Mouse (Mus musculus) midbrain, embryonic 15.5 days (tissue): ENCODE data around the gene Il21r. TPM values are rescaled to one million over a fixed set of nuclear protein-coding genes. Genes with fewer than 3 reads are reported as not detected.

ENCODE experiments used
- ATAC-seq: fragments of 200-750 bp; cut with Nextera tagmentation; replicated peaks from 2 replicates; pipeline ENCODE4 v1.8.0; 2017; ENCODE audit warnings: moderate TSS enrichment
- H3K27ac ChIP-seq: fragments of 300-500 bp; sonication (generic); 2 replicates; pipeline ENCODE4 v1.5.1; 2015; ENCODE audit warnings: mild to moderate bottlenecking, inconsistent platforms
- H3K27me3 ChIP-seq: fragments of 300-500 bp; sonication (generic); replicated peaks from 2 replicates; pipeline ENCODE4 v1.6.1; 2015; ENCODE audit warnings: inconsistent platforms
- H3K36me3 ChIP-seq: fragments of 300-500 bp; sonication (generic); replicated peaks from 2 replicates; pipeline ENCODE4 v1.6.1; 2015; ENCODE audit warnings: inconsistent platforms
- H3K4me1 ChIP-seq: fragments of 300-500 bp; sonication (generic); 2 replicates; pipeline ENCODE4 v1.6.1; 2015; ENCODE audit warnings: inconsistent platforms
- H3K4me2 ChIP-seq: fragments of 300-500 bp; sonication (generic); 2 replicates; pipeline ENCODE4 v1.6.1; 2015; ENCODE audit warnings: inconsistent platforms, mild to moderate bottlenecking, moderate library complexity
- H3K4me3 ChIP-seq: fragments of 300-500 bp; sonication (generic); 2 replicates; pipeline ENCODE4 v1.5.1; 2015; ENCODE audit warnings: mild to moderate bottlenecking, inconsistent platforms
- H3K9ac ChIP-seq: fragments of 300-500 bp; sonication (generic); 2 replicates; pipeline ENCODE4 v1.6.1; 2015; ENCODE audit warnings: mild to moderate bottlenecking, inconsistent platforms
- H3K9me3 ChIP-seq: fragments of 300-500 bp; sonication (generic); 2 replicates; pipeline ENCODE4 v1.6.1; 2016; ENCODE audit warnings: inconsistent platforms
- WGBS: fragments of 180-500 bp; shearing (Covaris S2); methylation state at CpG from one replicate; pipeline ENCODE4 v1.1.7; 2015; ENCODE audit warnings: mixed read lengths; 5-methylcytosine and 5-hydroxymethylcytosine counted together
- polyA plus RNA-seq: library from polyadenylated mRNA; unstranded; fragments of >200 nt; fragmentation: Nextera tagmentation; extraction: Ambion mirVana; gene quantifications from 2 replicates; pipeline ENCODE4 v1.2.1, GENCODE M21; 2015

The Il21r gene
- polyA plus RNA-seq, 1 experiment from 2014 or later, result 0.39 TPM

- ATAC-seq, result no peak
- 69% methylated on average over 4 of the region's 4 CpGs for WGBS
- Histone ChIP-seq H3K9ac (no peak overlapping the region), H3K27me3 (no peaks in the 10 kb centered on the region), H3K9me3 (no peaks in the 10 kb centered on the region), H3K36me3 (no peaks in the 10 kb centered on the region), H3K27ac (no peak overlapping the region), H3K4me1 (peaks cover 7% of the 10 kb centered on the region; the same call in 1 of the 2 replicates), H3K4me3 (no peak overlapping the region), H3K4me2 (no peak overlapping the region)
Measured at GRCm38 (mm10) chr7:125562413-125562812, 40.8 kb upstream of the Il21r start.

- H3K27ac ChIP-seq, result no peak overlapping the region
- no peaks in the 10 kb centered on the region for H3K9me3 ChIP-seq
- ATAC-seq, result no peak
- no peaks in the 10 kb centered on the region for H3K36me3 ChIP-seq
- H3K9ac ChIP-seq, result no peak overlapping the region
- H3K4me1 ChIP-seq, result peaks cover 7% of the 10 kb centered on the region; the same call in 1 of the 2 replicates
- H3K4me2 ChIP-seq, result no peak overlapping the region
- WGBS, result 90% methylated on average over 3 of the region's 3 CpGs
- H3K27me3 ChIP-seq, result no peaks in the 10 kb centered on the region
- no peak overlapping the region for H3K4me3 ChIP-seq
Measured at GRCm38 (mm10) chr7:125563093-125563492, 40.1 kb upstream of the Il21r start.

GRCm38 (mm10) chr7:125564316-125565024 lies 38.8 kb upstream of the Il21r start:
- Histone ChIP-seq H3K36me3 (no peaks in the 10 kb centered on the region), H3K27me3 (no peaks in the 10 kb centered on the region), H3K9me3 (no peaks in the 10 kb centered on the region), H3K27ac (no peak overlapping the region), H3K9ac (no peak overlapping the region), H3K4me3 (no peak overlapping the region), H3K4me2 (no peak overlapping the region), H3K4me1 (no peaks in the 10 kb centered on the region)
- no peak for ATAC-seq
- 69% methylated on average over 11 of the region's 11 CpGs for WGBS

GRCm38 (mm10) chr7:125565516-125566285 lies 37.5 kb upstream of the Il21r start:
- ATAC-seq, result no peak
- Histone ChIP-seq H3K4me2 (no peak overlapping the region), H3K9me3 (no peaks in the 10 kb centered on the region), H3K4me3 (no peak overlapping the region), H3K27ac (no peak overlapping the region), H3K4me1 (no peaks in the 10 kb centered on the region), H3K27me3 (no peaks in the 10 kb centered on the region), H3K9ac (no peak overlapping the region), H3K36me3 (no peaks in the 10 kb centered on the region)
- 70% methylated on average over 12 of the region's 12 CpGs for WGBS

- Histone ChIP-seq H3K4me3 (no peak overlapping the region), H3K9ac (no peak overlapping the region), H3K27ac (no peak overlapping the region), H3K27me3 (no peaks in the 10 kb centered on the region), H3K9me3 (no peaks in the 10 kb centered on the region), H3K4me1 (no peaks in the 10 kb centered on the region), H3K4me2 (no peak overlapping the region), H3K36me3 (no peaks in the 10 kb centered on the region)
- 84% methylated on average over 2 of the region's 2 CpGs for WGBS
- no peak for ATAC-seq
Measured at GRCm38 (mm10) chr7:125566420-125566819, 36.8 kb upstream of the Il21r start.

GRCm38 (mm10) chr7:125568888-125569287 lies 34.3 kb upstream of the Il21r start:
- Histone ChIP-seq H3K27me3 (no peaks in the 10 kb centered on the region), H3K27ac (no peak overlapping the region), H3K36me3 (no peaks in the 10 kb centered on the region), H3K9ac (no peak overlapping the region), H3K4me3 (no peak overlapping the region), H3K9me3 (no peaks in the 10 kb centered on the region), H3K4me2 (no peak overlapping the region), H3K4me1 (peaks cover 8% of the 10 kb centered on the region)
- ATAC-seq, result no peak
- 90% methylated on average over 8 of the region's 8 CpGs for WGBS

GRCm38 (mm10) chr7:125571891-125572290 lies 31.3 kb upstream of the Il21r start:
- no peaks in the 10 kb centered on the region for H3K9me3 ChIP-seq
- no peaks in the 10 kb centered on the region for H3K27me3 ChIP-seq
- no peaks in the 10 kb centered on the region for H3K36me3 ChIP-seq
- H3K9ac ChIP-seq, result no peak overlapping the region
- H3K27ac ChIP-seq, result peak overlapping the region; percentile 17; the same call in 1 of the 2 replicates
- WGBS, result 60% methylated on average over 19 of the region's 19 CpGs
- H3K4me2 ChIP-seq, result peak overlapping the region; percentile 13
- H3K4me3 ChIP-seq, result no peak overlapping the region
- peaks cover 8% of the 10 kb centered on the region for H3K4me1 ChIP-seq
- peak; percentile 48; the same call in 1 of the 2 replicates for ATAC-seq

GRCm38 (mm10) chr7:125572737-125573136 lies 30.5 kb upstream of the Il21r start:
- no peaks in the 10 kb centered on the region for H3K9me3 ChIP-seq
- 0 out of 2 replicates have a peak overlapping the region, but pooled peaks have one; percentile 17 for H3K27ac ChIP-seq
- WGBS, result 79% methylated on average over 6 of the region's 6 CpGs
- H3K4me2 ChIP-seq, result no peak overlapping the region
- no peak overlapping the region for H3K9ac ChIP-seq
- no peaks in the 10 kb centered on the region for H3K27me3 ChIP-seq
- H3K36me3 ChIP-seq, result no peaks in the 10 kb centered on the region
- H3K4me3 ChIP-seq, result no peak overlapping the region
- ATAC-seq, result no peak
- H3K4me1 ChIP-seq, result peaks cover 8% of the 10 kb centered on the region

- Histone ChIP-seq H3K9me3 (no peaks in the 10 kb centered on the region), H3K36me3 (no peaks in the 10 kb centered on the region), H3K27ac (no peak overlapping the region), H3K4me1 (peaks cover 8% of the 10 kb centered on the region), H3K9ac (no peak overlapping the region), H3K4me3 (no peak overlapping the region), H3K27me3 (no peaks in the 10 kb centered on the region), H3K4me2 (no peak overlapping the region)
- ATAC-seq, result no peak
- 77% methylated on average over 2 of the region's 2 CpGs for WGBS
Measured at GRCm38 (mm10) chr7:125573849-125574248, 29.4 kb upstream of the Il21r start.

GRCm38 (mm10) chr7:125574832-125575231 lies 28.4 kb upstream of the Il21r start:
- Histone ChIP-seq H3K4me1 (peaks cover 8% of the 10 kb centered on the region), H3K9ac (no peak overlapping the region), H3K27me3 (no peaks in the 10 kb centered on the region), H3K27ac (no peak overlapping the region), H3K36me3 (no peaks in the 10 kb centered on the region), H3K4me3 (no peak overlapping the region), H3K9me3 (no peaks in the 10 kb centered on the region), H3K4me2 (no peak overlapping the region)
- ATAC-seq, result no peak
- WGBS, result 82% methylated on average over 3 of the region's 3 CpGs

GRCm38 (mm10) chr7:125575738-125576540 lies 27.3 kb upstream of the Il21r start:
- Histone ChIP-seq H3K4me3 (no peak overlapping the region), H3K4me2 (no peak overlapping the region), H3K27me3 (no peaks in the 10 kb centered on the region), H3K4me1 (peaks cover 12% of the 10 kb centered on the region), H3K36me3 (no peaks in the 10 kb centered on the region), H3K9me3 (no peaks in the 10 kb centered on the region), H3K27ac (no peak overlapping the region), H3K9ac (no peak overlapping the region)
- ATAC-seq, result no peak
- 88% methylated on average over 16 of the region's 16 CpGs for WGBS

- H3K4me1 ChIP-seq, result peaks cover 13% of the 10 kb centered on the region
- no peak overlapping the region for H3K4me2 ChIP-seq
- H3K36me3 ChIP-seq, result no peaks in the 10 kb centered on the region
- 65% methylated on average over 7 of the region's 7 CpGs for WGBS
- H3K9me3 ChIP-seq, result no peaks in the 10 kb centered on the region
- no peak overlapping the region for H3K9ac ChIP-seq
- H3K4me3 ChIP-seq, result no peak overlapping the region
- no peak overlapping the region for H3K27ac ChIP-seq
- no peaks in the 10 kb centered on the region for H3K27me3 ChIP-seq
- no peak for ATAC-seq
Measured at GRCm38 (mm10) chr7:125576982-125577381, 26.2 kb upstream of the Il21r start.
